Mouse (Mus musculus) spleen, postnatal 4 days (tissue): ENCODE results near the gene Gm15737.

Source experiments
- DNase-seq, 2 experiments: peaks; one replicate each; pipeline ENCODE4 v3.0.0; 2022; ENCODE audit warnings: low spot score in 2 of 2

Gene Gm15737

GRCm38 (mm10) chr6:92875340-92875739 lies 6.2 kb downstream of the Gm15737 start:
- no peak for DNase-seq

- DNase-seq: no peak
Measured at GRCm38 (mm10) chr6:92876121-92876520, 7.0 kb downstream of the Gm15737 start.

- DNase-seq: no peak
Measured at GRCm38 (mm10) chr6:92877236-92877635, 8.1 kb downstream of the Gm15737 start.

GRCm38 (mm10) chr6:92878771-92879170 lies 9.6 kb downstream of the Gm15737 start:
- no peak for DNase-seq

GRCm38 (mm10) chr6:92879700-92880265 lies 10.6 kb downstream of the Gm15737 start:
- no peak for DNase-seq

GRCm38 (mm10) chr6:92882446-92882845 lies 13.3 kb downstream of the Gm15737 start:
- no peak for DNase-seq

- DNase-seq: no peak
Measured at GRCm38 (mm10) chr6:92883131-92883900, 14.2 kb downstream of the Gm15737 start.

GRCm38 (mm10) chr6:92891535-92891934 lies 22.4 kb downstream of the Gm15737 start:
- no peak for DNase-seq

GRCm38 (mm10) chr6:92904037-92904436 lies 34.9 kb downstream of the Gm15737 start:
- no peak for DNase-seq

- DNase-seq: no peak
Measured at GRCm38 (mm10) chr6:92904491-92904890, 35.3 kb downstream of the Gm15737 start.

- no peak for DNase-seq
Measured at GRCm38 (mm10) chr6:92905922-92906321, 36.8 kb downstream of the Gm15737 start.

GRCm38 (mm10) chr6:92909361-92909760 lies 40.2 kb downstream of the Gm15737 start:
- no peak for DNase-seq

- DNase-seq: no peak
Measured at GRCm38 (mm10) chr6:92910611-92911010, 41.5 kb downstream of the Gm15737 start.

- no peak for DNase-seq
Measured at GRCm38 (mm10) chr6:92920938-92921689, 52.0 kb downstream of the Gm15737 start.

GRCm38 (mm10) chr6:92921843-92922242 lies 52.7 kb downstream of the Gm15737 start:
- DNase-seq: no peak

GRCm38 (mm10) chr6:92924536-92924935 lies 55.4 kb downstream of the Gm15737 start:
- DNase-seq: no peak

- DNase-seq: no peak
Measured at GRCm38 (mm10) chr6:92928261-92928660, 59.1 kb downstream of the Gm15737 start.
